Mouse (Mus musculus) ES-E14 (cell line): ENCODE measurements around the gene Syna.

ENCODE experiments used
- CHD2 ChIP-seq: IDR thresholded peaks from 2 replicates; pipeline ENCODE4 v1.6.1; 2014; ENCODE audit warnings: mild to moderate bottlenecking, low read depth, low read length, inconsistent platforms
- MAFK ChIP-seq: IDR thresholded peaks from 2 replicates; pipeline ENCODE4 v1.6.1; 2014; ENCODE audit warnings: mild to moderate bottlenecking, low read depth, low read length, inconsistent platforms; ENCODE audit not compliant: insufficient read depth
- ZC3H11A ChIP-seq: IDR thresholded peaks from 2 replicates; pipeline ENCODE4 v1.6.1; 2012; ENCODE audit warnings: low read depth, mild to moderate bottlenecking, inconsistent platforms, low read length, borderline replicate concordance

- TF ChIP-seq CHD2 (no peak), ZC3H11A (no peak), MAFK (no peak)
These were observed 9.1 kb downstream of the Syna start for GRCm38 (mm10) chr5:134550836-134551232.
